Mouse (Mus musculus): ENCODE results near the gene Vmn1r189.
"Not testable (repeated sequence)": the region's sequence is repeated elsewhere in the genome, so short reads cannot be mapped to it uniquely, and the experiment has no call there.

DNA sequence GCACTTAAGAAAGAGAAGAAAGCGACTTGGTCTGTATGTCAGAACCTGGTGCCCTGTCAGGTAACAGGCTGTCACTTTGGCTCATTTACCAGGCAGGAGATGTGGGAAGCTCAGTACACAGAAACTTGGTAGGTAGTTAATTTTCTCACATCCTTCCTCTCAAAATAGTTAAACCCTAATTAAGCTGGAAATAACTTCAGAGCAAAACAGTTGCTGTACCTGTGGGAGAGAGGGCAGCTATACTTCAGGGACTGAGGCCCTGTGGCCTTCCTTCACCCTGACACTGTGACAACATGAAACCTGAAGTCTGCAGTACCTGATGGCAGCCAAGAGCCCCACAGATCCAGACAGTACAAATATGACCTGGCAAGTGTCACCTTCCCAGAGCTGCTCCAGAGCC lies 21.5 kb downstream of the Vmn1r189 start, which contains the start of gene Vmn1r188:
- TF ChIP-seq CTCF (conservative IDR thresholded peaks at IDR 0.05; ENCODE audit: insufficient read depth, insufficient read length, low read depth, low read length); POLR2A (IDR thresholded peaks at IDR 0.05; ENCODE audit: low read depth, low read length): not testable (repeated sequence)

Data from kidney, adult 2 months (tissue).